Mouse (Mus musculus): Measurements from ENCODE around the gene Faf1. TPM values are rescaled to one million over a fixed set of nuclear protein-coding genes. Genes with fewer than 3 reads are reported as not detected.

Gene Faf1
- polyA plus RNA-seq, 1 experiment, result 2.0 TPM

DNA sequence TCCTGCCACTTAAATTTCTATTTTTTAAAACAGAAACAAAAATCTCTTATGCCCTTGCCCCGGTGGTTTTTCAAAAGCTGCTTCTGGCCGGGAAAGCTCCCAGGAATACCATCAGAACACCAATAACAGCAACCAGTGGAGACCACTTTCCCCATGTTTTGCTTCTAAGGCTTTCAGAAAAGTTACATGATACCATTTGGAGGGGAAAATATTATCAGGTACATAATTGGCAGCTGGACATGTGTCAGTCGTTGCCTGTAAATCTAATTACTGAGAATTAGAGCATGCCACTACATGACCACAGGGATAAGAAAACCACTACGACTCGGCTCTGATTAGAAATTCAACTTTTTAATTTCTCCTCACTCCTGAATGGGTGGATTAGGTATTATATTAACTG lies 12.3 kb upstream of the Faf1 start:
- peaks cover 52% of the 10 kb centered on the region for H3K27me3 ChIP-seq (replicated peaks)
- no peaks in the 10 kb centered on the region for H3K36me3 ChIP-seq (replicated peaks; ENCODE audit: low read length)
- no peak overlapping the region for H3K4me3 ChIP-seq (replicated peaks)
- H3K4me1 ChIP-seq, result peaks cover 22% of the 10 kb centered on the region
- H3K9me3 ChIP-seq, result no peaks in the 10 kb centered on the region
- TF ChIP-seq GATA1 (IDR thresholded peaks at IDR 0.05; ENCODE audit: borderline replicate concordance, low read length), result no peak

GRCm38 (mm10) chr4:109665101-109665981 lies 11.0 kb upstream of the Faf1 start:
- peaks cover 41% of the 10 kb centered on the region for H3K27me3 ChIP-seq (replicated peaks)
- H3K4me1 ChIP-seq, result peaks cover 22% of the 10 kb centered on the region
- no peaks in the 10 kb centered on the region for H3K36me3 ChIP-seq (replicated peaks; ENCODE audit: low read length)
- H3K4me3 ChIP-seq (replicated peaks), result peak overlapping the region; percentile 94
- no peaks in the 10 kb centered on the region for H3K9me3 ChIP-seq
- TF ChIP-seq FLI1 (IDR thresholded peaks at IDR 0.05; ENCODE audit: low read length) (no peak), GATA1 (IDR thresholded peaks at IDR 0.05; ENCODE audit: borderline replicate concordance, low read length) (no peak)

DNA sequence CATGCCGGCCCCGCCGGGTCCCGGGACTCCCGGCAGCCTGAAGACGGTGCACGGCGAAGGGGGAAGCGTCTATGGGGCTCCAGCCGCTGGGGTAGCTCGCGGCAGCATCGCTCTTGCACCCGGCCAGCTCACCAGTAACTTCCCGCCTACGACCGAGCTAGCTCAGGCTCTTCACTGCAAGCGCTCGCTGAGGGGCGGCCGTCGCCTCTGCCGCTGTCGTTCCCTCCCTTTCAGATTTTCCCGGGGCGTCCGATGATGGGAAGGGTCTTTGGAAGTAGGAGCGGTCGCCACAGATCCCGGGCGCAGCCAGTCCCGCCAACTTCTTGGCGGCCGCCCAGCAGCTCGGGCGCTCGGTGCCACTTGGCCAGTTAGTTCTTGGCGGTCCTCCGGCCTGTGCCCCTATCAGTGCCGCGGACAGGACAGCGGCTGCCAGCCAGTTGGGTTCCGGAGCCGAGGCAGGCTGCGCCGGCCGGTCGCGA lies 10.4 kb upstream of the Faf1 start:
- H3K4me1 ChIP-seq, result peaks cover 21% of the 10 kb centered on the region
- no peaks in the 10 kb centered on the region for H3K36me3 ChIP-seq (replicated peaks; ENCODE audit: low read length)
- TF ChIP-seq FLI1 (IDR thresholded peaks at IDR 0.05; ENCODE audit: low read length), result no peak
- no peak for TF ChIP-seq GATA1 (IDR thresholded peaks at IDR 0.05; ENCODE audit: borderline replicate concordance, low read length)
- H3K27me3 ChIP-seq (replicated peaks), result peaks cover 38% of the 10 kb centered on the region
- H3K4me3 ChIP-seq (replicated peaks), result peak overlapping the region; percentile 94
- no peaks in the 10 kb centered on the region for H3K9me3 ChIP-seq

GRCm38 (mm10) chr4:109666461-109667269 lies 9.7 kb upstream of the Faf1 start, which contains the start of gene Cdkn2c:
Cdkn2c (minus strand) TSS chr4:109667189.
- no peaks in the 10 kb centered on the region for H3K36me3 ChIP-seq (replicated peaks; ENCODE audit: low read length)
- peaks cover 17% of the 10 kb centered on the region for H3K4me1 ChIP-seq
- peak within 1 kb of the TSS; percentile 94 for H3K4me3 ChIP-seq (replicated peaks)
- peaks cover 32% of the 10 kb centered on the region for H3K27me3 ChIP-seq (replicated peaks)
- H3K9me3 ChIP-seq, result no peaks in the 10 kb centered on the region
- TF ChIP-seq FLI1 (IDR thresholded peaks at IDR 0.05; ENCODE audit: low read length), result no peak
- TF ChIP-seq GATA1 (IDR thresholded peaks at IDR 0.05; ENCODE audit: borderline replicate concordance, low read length), result no peak

GRCm38 (mm10) chr4:109667518-109667917 lies 8.9 kb upstream of the Faf1 start:
- H3K36me3 ChIP-seq (replicated peaks; ENCODE audit: low read length), result no peaks in the 10 kb centered on the region
- H3K4me1 ChIP-seq, result peaks cover 17% of the 10 kb centered on the region
- H3K9me3 ChIP-seq, result no peaks in the 10 kb centered on the region
- peak overlapping the region; percentile 94 for H3K4me3 ChIP-seq (replicated peaks)
- TF ChIP-seq FLI1 (IDR thresholded peaks at IDR 0.05; ENCODE audit: low read length), result no peak
- TF ChIP-seq GATA1 (IDR thresholded peaks at IDR 0.05; ENCODE audit: borderline replicate concordance, low read length), result no peak
- peaks cover 26% of the 10 kb centered on the region for H3K27me3 ChIP-seq (replicated peaks)

DNA sequence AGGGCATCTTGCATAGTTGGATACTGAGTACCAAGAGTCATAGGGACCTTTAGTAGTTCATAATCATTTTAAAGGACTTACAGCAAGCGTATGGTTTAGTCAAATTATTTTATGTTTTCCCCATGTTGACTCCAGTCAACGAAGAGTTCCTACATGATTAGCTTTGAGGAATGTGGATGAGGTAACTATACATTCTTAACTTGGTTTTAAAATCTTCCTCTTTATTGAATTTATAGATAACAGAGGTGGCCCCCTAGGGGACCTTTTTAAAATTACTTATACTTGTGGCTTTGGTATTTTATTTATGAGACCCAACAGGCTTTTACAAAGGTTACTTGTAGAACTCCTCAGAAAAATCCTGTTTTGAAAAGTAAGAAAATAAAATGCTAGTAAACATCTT lies 6.2 kb upstream of the Faf1 start:
- peaks cover 12% of the 10 kb centered on the region for H3K4me1 ChIP-seq
- H3K36me3 ChIP-seq (replicated peaks; ENCODE audit: low read length), result no peaks in the 10 kb centered on the region
- no peak for TF ChIP-seq GATA1 (IDR thresholded peaks at IDR 0.05; ENCODE audit: borderline replicate concordance, low read length)
- TF ChIP-seq FLI1 (IDR thresholded peaks at IDR 0.05; ENCODE audit: low read length), result no peak
- peaks cover 9% of the 10 kb centered on the region for H3K27me3 ChIP-seq (replicated peaks)
- H3K9me3 ChIP-seq, result no peaks in the 10 kb centered on the region
- no peak overlapping the region for H3K4me3 ChIP-seq (replicated peaks)

GRCm38 (mm10) chr4:109671941-109672340 lies 4.4 kb upstream of the Faf1 start:
- Histone ChIP-seq H3K4me3 (replicated peaks) (no peak overlapping the region), H3K36me3 (replicated peaks; ENCODE audit: low read length) (no peaks in the 10 kb centered on the region), H3K4me1 (peaks cover 6% of the 10 kb centered on the region; the same call in 1 of the 2 replicates), H3K27me3 (replicated peaks) (no peaks in the 10 kb centered on the region), H3K9me3 (no peaks in the 10 kb centered on the region)
- TF ChIP-seq GATA1 (IDR thresholded peaks at IDR 0.05; ENCODE audit: borderline replicate concordance, low read length) (no peak), FLI1 (IDR thresholded peaks at IDR 0.05; ENCODE audit: low read length) (no peak)

DNA sequence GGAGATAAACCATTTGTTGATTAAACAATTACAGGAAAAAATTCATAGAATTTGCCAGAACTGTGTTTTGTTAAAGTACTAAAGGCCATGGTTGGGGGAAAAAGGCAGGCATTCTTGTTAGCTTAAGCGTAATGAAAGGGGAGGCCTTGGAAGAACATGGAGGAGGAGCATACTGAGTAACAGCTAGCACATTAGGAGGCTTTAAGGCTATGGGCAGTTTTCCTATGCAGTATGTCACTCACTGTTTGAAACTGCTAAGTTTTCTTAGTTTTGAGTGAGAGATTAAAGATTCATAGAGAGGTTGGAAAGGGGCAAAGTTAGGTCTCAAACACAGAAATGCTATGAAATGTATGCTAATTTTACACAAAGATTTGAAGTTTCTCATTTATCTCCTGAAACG lies 2.3 kb upstream of the Faf1 start:
- H3K27me3 ChIP-seq (replicated peaks), result no peaks in the 10 kb centered on the region
- no peaks in the 10 kb centered on the region for H3K9me3 ChIP-seq
- no peak overlapping the region for H3K4me3 ChIP-seq (replicated peaks)
- H3K4me1 ChIP-seq, result peaks cover 13% of the 10 kb centered on the region
- no peak for TF ChIP-seq GATA1 (IDR thresholded peaks at IDR 0.05; ENCODE audit: borderline replicate concordance, low read length)
- TF ChIP-seq FLI1 (IDR thresholded peaks at IDR 0.05; ENCODE audit: low read length), result no peak
- H3K36me3 ChIP-seq (replicated peaks; ENCODE audit: low read length), result no peaks in the 10 kb centered on the region

GRCm38 (mm10) chr4:109677221-109677620 lies 833 bp downstream of the Faf1 start:
- no peaks in the 10 kb centered on the region for H3K9me3 ChIP-seq
- H3K36me3 ChIP-seq (replicated peaks; ENCODE audit: low read length), result no peaks in the 10 kb centered on the region
- peaks cover 30% of the 10 kb centered on the region for H3K4me1 ChIP-seq
- H3K4me3 ChIP-seq (replicated peaks), result peak overlapping the region; percentile 96
- TF ChIP-seq FLI1 (IDR thresholded peaks at IDR 0.05; ENCODE audit: low read length) (no peak), GATA1 (IDR thresholded peaks at IDR 0.05; ENCODE audit: borderline replicate concordance, low read length) (no peak)
- H3K27me3 ChIP-seq (replicated peaks), result no peaks in the 10 kb centered on the region

Data from megakaryocyte, embryonic 14.5 days (primary cell).